Mouse (Mus musculus) frontal cortex, postnatal 36 days (tissue): Measurements from ENCODE around the gene Tnf.

Experiments
- DNase-seq, 2 experiments: peaks; one replicate each; pipeline ENCODE4 v3.0.0; 2022; ENCODE audit warnings: low spot score in 2 of 2

Gene Tnf

GRCm38 (mm10) chr17:35201787-35202186 lies at the start of gene Tnf:
Gene Tnf, minus strand, starts transcription at chr17:35202007.
- no peak for DNase-seq

DNA sequence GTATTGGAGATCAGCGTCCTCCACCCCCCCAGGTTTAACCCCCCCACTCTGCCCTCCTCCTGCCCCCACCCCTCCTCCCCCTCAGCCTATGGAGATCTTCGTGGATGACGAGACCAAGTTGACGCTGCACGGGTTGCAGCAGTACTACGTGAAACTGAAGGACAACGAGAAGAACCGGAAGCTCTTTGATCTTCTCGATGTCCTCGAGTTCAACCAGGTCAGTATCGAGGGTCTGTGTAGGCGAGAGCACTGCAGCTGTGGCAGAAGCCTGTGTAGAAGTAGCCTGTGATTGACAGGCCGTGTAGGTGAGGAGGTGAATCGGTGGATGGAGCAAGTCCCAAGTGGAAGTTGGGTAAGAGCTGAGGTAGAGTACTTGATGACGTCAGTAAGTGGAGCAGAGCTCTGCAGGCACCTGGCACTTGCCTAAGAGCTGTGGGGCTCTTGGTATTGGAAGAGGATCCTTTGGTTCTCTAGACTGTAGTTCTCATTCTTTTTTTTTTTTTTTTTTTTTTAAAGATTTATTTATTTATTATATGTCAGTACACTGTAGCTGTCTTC lies 49.4 kb upstream of the Tnf start:
- no peak for DNase-seq

GRCm38 (mm10) chr17:35250348-35251120 lies 48.7 kb upstream of the Tnf start:
- no peak for DNase-seq

DNA sequence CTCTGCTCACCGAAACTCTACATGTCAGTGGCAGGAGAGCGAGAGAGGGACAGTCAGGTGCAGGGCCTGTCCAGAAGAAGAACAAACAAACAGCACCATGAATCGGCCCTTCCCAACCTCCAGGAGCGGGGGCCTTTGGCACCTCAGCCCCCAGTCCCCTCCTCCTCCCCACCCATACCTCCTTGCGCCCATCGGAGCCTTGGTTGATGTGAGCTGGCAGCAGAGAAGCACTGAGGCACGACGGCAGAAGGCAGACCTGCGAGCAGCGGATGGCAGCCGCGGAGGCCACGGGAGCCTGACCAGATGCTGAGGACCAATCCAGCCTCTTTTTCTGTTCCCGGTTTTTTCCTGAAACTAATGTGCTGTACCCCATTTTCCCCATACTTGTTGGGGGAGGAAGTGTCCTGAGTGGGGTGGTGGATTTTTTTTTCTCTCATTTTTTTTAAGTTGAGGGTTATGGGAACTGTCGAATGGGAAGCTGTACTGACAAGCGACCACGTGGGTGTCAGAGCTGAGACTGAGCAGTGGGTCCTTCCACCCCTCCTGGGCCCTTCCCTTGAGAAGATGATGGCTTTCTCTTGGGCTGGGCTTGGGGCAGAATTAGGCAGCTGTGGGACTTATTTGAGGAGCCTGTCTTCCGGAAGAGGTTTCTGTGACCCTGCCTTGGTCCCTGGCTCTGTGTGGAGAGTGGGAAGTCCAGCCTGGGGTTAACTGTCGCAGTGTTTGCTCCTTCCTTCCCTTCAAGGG lies 47.8 kb upstream of the Tnf start:
- DNase-seq = no peak

GRCm38 (mm10) chr17:35248986-35249385 lies 47.2 kb upstream of the Tnf start:
- no peak for DNase-seq

- DNase-seq = no peak
Measured at GRCm38 (mm10) chr17:35247144-35247543, 45.3 kb upstream of the Tnf start.

GRCm38 (mm10) chr17:35245731-35246623 lies 44.2 kb upstream of the Tnf start:
- no peak for DNase-seq

DNA sequence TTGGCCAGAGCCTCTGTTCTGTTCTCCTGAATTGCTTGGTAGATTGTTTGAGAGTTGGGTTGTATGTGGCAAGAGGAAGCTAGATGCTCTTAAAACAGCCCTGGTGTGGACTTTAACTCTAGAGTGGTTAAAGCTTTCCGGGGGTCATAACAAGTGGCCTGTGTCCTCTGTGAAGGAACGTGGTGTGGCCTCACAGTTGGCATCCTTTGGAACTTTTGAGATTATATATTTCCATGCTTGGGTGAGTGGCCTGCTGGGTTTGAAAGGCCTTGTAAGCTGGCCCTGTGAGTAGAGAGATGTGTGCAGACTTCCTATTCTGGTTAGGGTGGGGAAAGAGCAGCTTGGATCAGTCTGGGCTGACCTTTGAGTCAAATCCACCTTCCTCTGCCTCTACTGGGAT lies 43.2 kb upstream of the Tnf start:
- no peak for DNase-seq

DNA sequence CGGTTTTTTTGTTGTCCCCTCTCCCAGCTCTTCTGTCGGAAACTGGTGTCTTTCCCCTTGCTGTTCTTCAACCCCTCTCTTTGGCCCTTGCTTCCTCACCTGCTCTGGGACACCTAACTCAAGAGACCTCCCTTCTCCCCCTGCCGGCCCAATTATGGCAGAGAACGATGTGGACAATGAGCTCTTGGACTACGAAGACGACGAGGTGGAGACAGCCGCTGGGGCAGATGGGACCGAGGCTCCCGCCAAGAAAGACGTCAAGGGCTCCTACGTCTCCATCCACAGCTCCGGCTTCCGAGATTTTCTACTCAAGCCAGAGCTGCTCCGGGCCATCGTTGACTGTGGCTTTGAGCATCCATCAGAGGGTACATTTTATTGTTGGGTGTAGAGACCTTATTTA lies 41.3 kb upstream of the Tnf start:
- peak; percentile 42 to 67 for DNase-seq

DNA sequence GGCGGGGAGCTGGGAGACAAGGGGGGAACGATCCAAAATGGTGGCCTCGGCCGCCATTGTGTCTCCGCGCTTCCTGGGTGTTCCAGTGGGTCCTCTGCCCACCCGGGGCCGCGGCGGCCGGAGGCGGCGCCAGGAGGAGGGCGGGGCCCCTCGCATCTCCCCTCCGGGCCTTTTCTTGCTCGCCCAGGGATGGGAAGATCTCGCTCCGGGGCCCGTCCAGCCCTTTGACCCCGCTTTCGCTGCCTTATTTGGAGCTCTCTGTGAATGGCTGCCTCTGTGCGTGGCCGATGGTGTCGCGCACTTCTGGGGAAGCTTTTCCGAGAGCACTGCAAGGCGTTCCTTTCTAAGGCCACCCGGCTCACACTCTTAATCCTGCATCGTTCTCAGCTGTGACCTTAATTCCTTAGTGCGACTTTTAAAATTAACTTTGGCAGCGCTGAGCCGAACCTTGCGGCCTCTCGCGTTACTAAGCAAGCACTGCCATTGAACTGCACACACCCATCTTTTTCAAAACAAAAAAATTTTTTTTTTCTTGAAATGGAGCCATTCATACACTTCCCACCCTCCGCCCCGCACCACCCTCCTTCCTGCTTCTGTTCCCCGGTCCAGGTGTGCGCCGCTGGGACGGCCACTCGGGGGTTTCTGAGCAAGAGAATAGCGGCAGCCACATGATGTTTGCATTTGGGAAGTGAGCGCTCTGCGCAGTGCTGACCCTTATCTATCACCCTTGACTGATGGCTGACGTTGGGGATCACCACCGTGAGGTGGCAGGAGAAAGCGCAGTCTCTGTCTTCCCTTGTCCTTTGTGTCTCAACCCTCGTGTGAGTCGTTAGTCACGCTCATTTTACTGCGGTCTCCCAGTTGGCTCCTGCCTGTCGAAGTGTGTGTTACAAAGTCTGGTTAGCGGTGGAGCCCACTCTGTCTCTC lies 40.5 kb upstream of the Tnf start:
- DNase-seq = no peak

DNA sequence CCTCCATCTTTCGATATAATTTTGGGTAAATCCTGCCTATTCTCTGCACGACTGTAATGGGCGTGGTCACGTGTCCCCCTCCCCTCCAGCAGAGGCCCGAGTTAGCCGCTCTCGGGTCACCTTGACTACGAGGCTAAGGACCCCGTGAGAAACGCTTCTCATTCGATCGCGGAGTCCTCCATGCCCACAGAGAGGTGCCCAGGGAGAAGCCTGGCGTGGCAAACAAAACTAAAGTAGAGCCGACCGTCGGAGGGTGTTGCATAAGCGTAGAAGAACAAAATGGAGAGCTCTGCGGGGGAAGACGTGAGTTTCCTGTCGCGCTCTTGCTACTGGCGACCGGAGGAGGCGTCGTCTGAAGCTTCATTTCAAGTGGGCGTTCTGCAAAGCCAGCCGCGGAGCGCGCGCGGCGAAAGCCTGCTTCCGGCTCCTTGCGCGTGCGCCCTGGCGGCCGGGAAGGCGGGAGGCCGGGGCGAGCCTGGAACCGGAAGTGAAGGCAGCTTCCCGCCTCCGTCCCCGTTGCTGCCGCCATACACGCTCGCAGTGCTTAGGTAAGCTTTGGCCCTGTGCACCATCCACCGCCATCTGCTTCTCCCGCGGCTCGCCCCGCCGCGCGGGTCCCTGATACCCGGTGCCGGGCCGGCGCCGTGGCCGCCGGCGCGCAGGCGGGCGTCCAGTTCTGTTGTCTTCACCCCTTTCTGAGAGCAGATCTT lies 39.7 kb upstream of the Tnf start, which contains the start of gene Ddx39b:
Ddx39b (plus strand) TSS at position 442 of the 710 bp plus-strand sequence.
- DNase-seq = peak; percentile 97 to 98

GRCm38 (mm10) chr17:35240384-35241304 lies 38.8 kb upstream of the Tnf start:
- no peak for DNase-seq

GRCm38 (mm10) chr17:35239700-35240099 lies 37.9 kb upstream of the Tnf start:
- DNase-seq = no peak

GRCm38 (mm10) chr17:35237504-35237903 lies 35.7 kb upstream of the Tnf start:
- no peak for DNase-seq

GRCm38 (mm10) chr17:35236996-35237395 lies 35.2 kb upstream of the Tnf start:
- no peak for DNase-seq

DNA sequence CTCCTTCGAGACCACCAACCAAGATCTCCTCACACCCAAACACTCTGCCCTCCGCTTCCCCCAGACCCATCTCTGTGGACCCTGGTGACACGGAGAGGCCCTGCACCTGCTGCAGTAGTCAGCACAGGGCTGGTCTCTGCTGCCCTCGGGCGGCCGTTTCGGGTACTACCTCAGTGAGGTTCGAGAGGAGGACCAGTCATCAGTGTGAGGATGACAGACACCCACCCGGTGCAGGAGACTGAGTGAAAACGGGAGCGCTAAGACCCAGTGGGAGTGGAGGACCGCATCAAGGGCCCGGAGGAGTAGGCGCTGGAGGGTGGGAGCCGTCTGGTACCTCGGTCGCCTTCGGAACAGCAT lies 34.6 kb upstream of the Tnf start:
- DNase-seq = peak; percentile 99 to 100

GRCm38 (mm10) chr17:35235614-35236389 lies 34.0 kb upstream of the Tnf start, which contains the start of gene Nfkbil1:
Gene Nfkbil1, minus strand, starts transcription at chr17:35235792.
- DNase-seq = peak; percentile 89 to 94

GRCm38 (mm10) chr17:35234903-35235302 lies 33.1 kb upstream of the Tnf start:
- DNase-seq = no peak
